Mouse (Mus musculus): ENCODE data around the gene Col9a1.

The Col9a1 gene

GRCm38 (mm10) chr1:24222981-24223612, 45.7 kb downstream of the Col9a1 start:
- DNase-seq: no peak

DNA sequence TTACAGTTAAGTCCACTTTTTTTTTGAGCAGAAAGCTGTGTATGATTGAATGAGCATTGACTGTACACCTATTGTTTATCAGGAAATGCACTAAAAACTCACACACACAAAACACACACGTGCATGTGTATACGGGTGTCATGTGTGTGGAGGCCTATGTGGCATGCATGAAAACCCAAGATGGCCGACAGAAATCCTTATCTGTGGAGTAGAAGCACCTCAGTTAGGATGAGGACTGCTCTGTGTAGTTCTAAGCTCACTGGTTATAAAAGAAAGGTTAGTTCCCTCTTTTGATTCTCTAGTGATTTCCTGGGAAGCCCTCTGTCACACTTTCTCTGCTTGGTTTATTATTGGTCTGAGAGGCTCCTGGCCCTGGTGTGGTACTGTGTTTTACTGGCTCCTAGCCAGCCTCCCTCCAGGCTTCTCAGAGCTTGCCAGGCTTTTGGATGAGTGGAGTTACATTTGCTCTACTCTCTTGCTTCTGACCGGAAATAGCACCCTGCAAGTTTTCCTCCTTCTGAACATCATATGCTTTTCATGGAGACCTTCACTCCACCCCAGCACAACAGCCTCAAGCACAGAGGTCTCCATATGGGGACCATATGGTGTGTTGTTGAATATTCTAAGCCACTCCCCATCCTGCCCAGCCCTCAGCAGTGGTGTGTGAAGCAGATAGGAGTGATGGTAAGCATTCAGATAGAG, 48.6 kb downstream of the Col9a1 start:
- no peak for DNase-seq

- no peak for DNase-seq
Measured at GRCm38 (mm10) chr1:24226941-24227711, 49.7 kb downstream of the Col9a1 start.

GRCm38 (mm10) chr1:24229552-24229951, 52.1 kb downstream of the Col9a1 start:
- DNase-seq: no peak

GRCm38 (mm10) chr1:24230428-24230827, 53.0 kb downstream of the Col9a1 start:
- no peak for DNase-seq

DNA sequence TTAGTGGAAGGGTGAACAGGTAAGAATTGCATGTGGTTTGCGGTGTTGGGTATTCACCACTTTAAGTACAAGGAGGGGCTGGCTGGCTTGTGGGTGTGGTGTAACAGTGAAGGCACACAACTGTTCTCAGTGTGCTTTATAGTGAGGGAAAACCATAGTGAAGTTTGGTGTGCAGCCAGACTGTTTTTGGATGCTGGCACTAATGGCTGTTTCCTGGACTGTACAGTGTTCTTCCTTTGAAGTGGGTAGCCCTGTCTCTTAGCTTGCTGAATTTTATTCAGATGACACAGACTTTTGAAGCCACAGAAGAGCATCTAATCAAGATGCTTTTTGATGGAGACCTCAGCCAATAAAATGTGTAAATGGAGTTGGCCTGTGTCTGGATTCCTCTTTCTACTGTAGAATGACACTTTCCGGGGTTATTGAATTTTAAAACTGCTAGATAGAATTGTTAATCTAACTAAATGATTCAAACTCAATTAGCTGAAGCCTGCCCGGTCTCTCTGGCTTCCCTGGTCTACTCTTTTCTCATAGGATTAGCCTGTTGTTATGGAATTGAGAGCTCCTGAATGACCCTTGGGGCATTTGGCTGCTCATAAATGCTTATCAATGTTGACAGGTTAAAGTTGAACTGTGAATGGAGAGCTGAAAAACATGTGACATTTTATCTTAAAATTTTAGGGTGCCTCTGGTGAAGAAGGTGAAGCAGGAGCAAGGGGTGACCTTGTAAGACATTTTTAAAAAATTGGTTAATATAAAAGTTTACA, 54.3 kb downstream of the Col9a1 start:
- DNase-seq: no peak

GRCm38 (mm10) chr1:24236330-24236729, 58.9 kb downstream of the Col9a1 start:
- DNase-seq: no peak

GRCm38 (mm10) chr1:24240039-24240691, 62.8 kb downstream of the Col9a1 start:
- no peak for DNase-seq

DNA sequence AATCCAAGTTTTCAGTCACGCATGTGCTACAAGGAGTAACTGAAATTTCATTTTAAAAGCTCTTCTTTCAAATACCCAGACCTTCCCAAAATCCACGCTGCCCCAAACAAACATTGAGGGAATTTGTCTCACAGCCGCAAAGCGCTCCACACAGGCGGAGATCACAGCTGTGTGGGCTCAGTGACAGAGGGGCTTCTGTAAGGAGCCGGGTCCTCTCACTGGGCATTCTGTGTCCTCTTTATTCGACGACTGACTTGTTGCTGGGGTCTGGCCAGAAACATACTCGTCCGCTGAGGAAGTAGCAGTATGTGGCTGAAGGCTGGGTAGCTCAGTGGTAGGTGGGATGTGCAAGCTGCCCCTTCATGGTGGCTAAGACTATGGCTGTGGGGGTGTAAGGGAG, 67.5 kb downstream of the Col9a1 start:
- no peak for DNase-seq

- DNase-seq: no peak
Measured at GRCm38 (mm10) chr1:24245700-24246375, 68.4 kb downstream of the Col9a1 start.

- no peak for DNase-seq
Measured at GRCm38 (mm10) chr1:24248294-24249104, 71.1 kb downstream of the Col9a1 start.

DNA sequence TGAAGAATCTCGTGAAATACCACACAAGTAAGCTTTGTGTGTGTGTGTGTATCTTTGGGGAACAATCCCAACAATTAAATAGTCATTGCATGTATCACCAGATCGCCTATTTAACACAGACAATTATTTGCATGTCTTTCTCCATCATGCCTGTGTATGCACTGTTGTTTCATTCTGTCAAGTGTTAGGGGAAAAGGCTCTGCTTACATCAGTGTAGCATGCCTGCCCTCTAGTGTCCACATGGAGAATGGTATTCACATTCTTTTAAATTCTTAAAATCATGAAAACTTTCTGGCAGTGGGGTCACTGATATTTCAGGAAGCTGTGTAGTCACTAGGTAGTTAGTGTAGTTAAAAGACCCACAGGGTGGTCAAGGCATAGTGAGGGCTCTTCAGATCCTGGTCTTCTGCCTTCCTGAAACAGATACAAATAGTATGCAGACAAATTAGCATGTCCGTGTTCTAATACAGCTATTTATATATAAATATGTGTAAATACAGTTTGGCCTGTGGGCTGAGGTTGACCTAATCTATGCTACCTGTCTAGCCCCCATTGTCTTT, 71.8 kb downstream of the Col9a1 start:
- no peak for DNase-seq

- no peak for DNase-seq
Measured at GRCm38 (mm10) chr1:24257961-24258360, 80.6 kb downstream of the Col9a1 start.

DNA sequence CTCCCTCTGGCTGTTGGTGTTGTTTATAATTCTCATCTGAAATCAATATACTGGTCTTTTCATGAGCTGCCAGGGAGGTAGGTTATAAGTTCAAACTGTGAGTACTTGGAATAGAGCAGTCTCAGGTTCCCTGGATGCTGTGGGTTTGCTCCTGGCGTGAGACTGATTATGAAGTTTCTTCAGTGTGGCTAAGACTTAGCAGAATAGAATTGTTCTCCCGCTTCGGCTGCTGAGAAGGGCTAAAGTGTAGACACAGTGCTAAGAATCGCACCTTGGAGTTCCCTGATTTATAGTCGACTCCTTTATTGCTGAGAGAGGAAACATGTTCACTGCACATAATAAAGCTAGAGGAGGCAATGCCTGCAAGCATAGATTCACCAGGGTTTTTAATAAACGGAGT, 82.0 kb downstream of the Col9a1 start:
- DNase-seq: no peak

DNA sequence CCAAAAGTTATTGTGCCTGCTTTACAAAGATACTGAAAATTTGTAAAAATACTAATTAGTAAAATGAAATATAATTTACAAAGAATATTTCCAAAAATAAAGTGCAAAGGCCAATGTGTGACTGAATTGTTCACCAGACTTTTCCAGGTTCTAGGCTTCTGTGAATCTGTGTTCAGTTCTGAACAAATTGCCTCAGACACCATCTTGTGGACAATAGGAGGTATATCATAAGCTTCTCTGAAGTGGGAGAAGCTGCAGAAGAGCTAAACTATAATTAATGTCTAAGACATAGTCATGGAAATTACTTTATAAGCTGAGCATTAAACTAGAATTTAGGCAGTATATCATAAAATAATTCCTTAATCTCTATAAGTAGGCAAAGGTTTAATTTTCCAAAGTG, 83.8 kb downstream of the Col9a1 start:
- DNase-seq: no peak

- DNase-seq: no peak
Measured at GRCm38 (mm10) chr1:24267022-24267421, 89.6 kb downstream of the Col9a1 start.

DNA sequence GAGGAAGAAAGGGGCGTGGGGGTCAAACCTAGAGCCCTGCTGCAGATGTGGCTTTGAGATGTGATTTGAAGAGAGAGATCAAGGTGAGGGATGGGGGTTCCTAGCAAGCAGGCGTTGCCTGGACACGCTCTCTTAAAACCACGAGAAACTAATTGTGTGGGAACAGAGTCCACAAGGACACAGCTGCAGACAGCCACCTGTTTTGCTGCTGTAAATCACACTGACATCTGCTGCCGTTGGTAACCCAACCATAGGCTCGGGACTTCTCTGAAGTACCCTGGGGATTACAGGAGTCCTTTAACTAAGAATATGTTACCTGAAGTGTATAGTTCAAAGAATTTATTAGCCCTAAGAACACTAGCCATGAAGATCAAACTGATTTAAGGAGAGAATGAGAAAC, 109.0 kb downstream of the Col9a1 start:
- no peak for DNase-seq

- no peak for DNase-seq
Measured at GRCm38 (mm10) chr1:24292515-24292914, 115.1 kb downstream of the Col9a1 start.

GRCm38 (mm10) chr1:24294979-24295942, 117.9 kb downstream of the Col9a1 start:
- DNase-seq: no peak

- DNase-seq: no peak
Measured at GRCm38 (mm10) chr1:24300700-24301099, 123.3 kb downstream of the Col9a1 start.
